Mouse (Mus musculus) mouse embryonic stem cell (cell line): ENCODE results near the gene Ush2a.

Experiments used
- in situ Hi-C, 2 experiments: fragments of 300-500 bp; cut with MboI; formaldehyde crosslinking; loops; 1 replicate in 1 of 2; 3 replicates in 1 of 2; pipeline ENCODE4 v1.14.3; 2019 to 2020; ENCODE audit warnings: low sequenced_read_pairs in 2 of 2, low pct_unique_long_range_greater_than_20kb in 1 of 2, mixed read lengths in 1 of 2; ENCODE audit not compliant: unreplicated experiment in 1 of 2

Gene Ush2a

GRCm38 (mm10) chr1:188810631-188811030 is 548.8 kb downstream of the Ush2a start:
- in situ Hi-C loops, result no loop called here

- in situ Hi-C loops, result no loop called here
These were observed 553.2 kb downstream of the Ush2a start for GRCm38 (mm10) chr1:188815072-188815471.

- in situ Hi-C loops, result no loop called here
These were observed 562.4 kb downstream of the Ush2a start for GRCm38 (mm10) chr1:188824195-188824594.

GRCm38 (mm10) chr1:188824878-188825532 is 563.2 kb downstream of the Ush2a start:
- in situ Hi-C loops, result no loop called here

GRCm38 (mm10) chr1:188830527-188831407 is 568.9 kb downstream of the Ush2a start:
- in situ Hi-C loops, result no loop called here

- in situ Hi-C loops, result no loop called here
These were observed 572.1 kb downstream of the Ush2a start for GRCm38 (mm10) chr1:188833906-188834305.

- in situ Hi-C loops, result no loop called here
These were observed 572.9 kb downstream of the Ush2a start for GRCm38 (mm10) chr1:188834770-188835169.

GRCm38 (mm10) chr1:188837613-188838295 is 575.9 kb downstream of the Ush2a start:
- in situ Hi-C loops, result no loop called here

- in situ Hi-C loops, result no loop called here
These were observed 585.4 kb downstream of the Ush2a start for GRCm38 (mm10) chr1:188847242-188847641.

GRCm38 (mm10) chr1:188852776-188853175 is 591.0 kb downstream of the Ush2a start:
- in situ Hi-C loops, result no loop called here

GRCm38 (mm10) chr1:188854240-188854639 is 592.4 kb downstream of the Ush2a start:
- in situ Hi-C loops, result no loop called here

- in situ Hi-C loops, result no loop called here
These were observed 593.2 kb downstream of the Ush2a start for GRCm38 (mm10) chr1:188855034-188855433.

GRCm38 (mm10) chr1:188859718-188860117 is 597.9 kb downstream of the Ush2a start:
- in situ Hi-C loops, result no loop called here

GRCm38 (mm10) chr1:188865881-188866280 is 604.1 kb downstream of the Ush2a start:
- in situ Hi-C loops, result no loop called here

- in situ Hi-C loops, result no loop called here
These were observed 604.7 kb downstream of the Ush2a start for GRCm38 (mm10) chr1:188866515-188866914.

GRCm38 (mm10) chr1:188878531-188879055 is 616.8 kb downstream of the Ush2a start:
- in situ Hi-C loops, result no loop called here

- in situ Hi-C loops, result no loop called here
These were observed 635.2 kb downstream of the Ush2a start for GRCm38 (mm10) chr1:188896906-188897551.

GRCm38 (mm10) chr1:188904091-188904490 is 642.3 kb downstream of the Ush2a start:
- in situ Hi-C loops, result no loop called here

- in situ Hi-C loops, result no loop called here
These were observed 644.4 kb downstream of the Ush2a start for GRCm38 (mm10) chr1:188906175-188906574.
